Mouse (Mus musculus): ENCODE measurements around the gene Olfr533.
"Not testable (repeated sequence)": the region's sequence is repeated elsewhere in the genome, so short reads cannot be mapped to it uniquely, and the experiment has no call there.

Gene Olfr533

GRCm38 (mm10) chr7:140463070-140463469, at the start of gene Olfr533:
Gene Olfr533, plus strand, starts transcription at chr7:140463370.
- not testable (repeated sequence) for DNase-seq (ENCODE audit: low spot score)

GRCm38 (mm10) chr7:140421539-140421938, 41.6 kb upstream of the Olfr533 start, which contains the start of gene Olfr532:
Gene Olfr532, minus strand, starts transcription at chr7:140421639.
- no peak for DNase-seq (ENCODE audit: low spot score)

GRCm38 (mm10) chr7:140443141-140443540, 20.0 kb upstream of the Olfr533 start:
- no peak for DNase-seq (ENCODE audit: low spot score)

GRCm38 (mm10) chr7:140477886-140478285, 14.7 kb downstream of the Olfr533 start:
- no peak for DNase-seq (ENCODE audit: low spot score)

GRCm38 (mm10) chr7:140478733-140479132, 15.6 kb downstream of the Olfr533 start:
- no peak for DNase-seq (ENCODE audit: low spot score)

GRCm38 (mm10) chr7:140483916-140484315, 20.7 kb downstream of the Olfr533 start, which contains the start of gene Olfr535:
Gene Olfr535, plus strand, starts transcription at chr7:140484216.
- DNase-seq (ENCODE audit: low spot score), result no peak

GRCm38 (mm10) chr7:140488981-140489380, 25.8 kb downstream of the Olfr533 start:
- DNase-seq (ENCODE audit: low spot score), result no peak

- DNase-seq (ENCODE audit: low spot score), result no peak
These were observed 31.1 kb downstream of the Olfr533 start for GRCm38 (mm10) chr7:140494231-140494630.

GRCm38 (mm10) chr7:140494702-140495101, 31.5 kb downstream of the Olfr533 start:
- no peak for DNase-seq (ENCODE audit: low spot score)

GRCm38 (mm10) chr7:140507346-140508021, 44.3 kb downstream of the Olfr533 start, which contains the start of gene Olfr536:
Gene Olfr536, minus strand, starts transcription at chr7:140507396.
- not testable (repeated sequence) for DNase-seq (ENCODE audit: low spot score)
